Mouse (Mus musculus) liver, postnatal 0 days (tissue): Measurements from ENCODE around the gene Creb3l2. TPM values are rescaled to one million over a fixed set of nuclear protein-coding genes. Genes with fewer than 3 reads are reported as not detected.

Experiments
- ATAC-seq: fragments of 200-750 bp; cut with Nextera tagmentation; 2 replicates; pipeline ENCODE4 v1.8.0; 2017; ENCODE audit warnings: mild to moderate bottlenecking, moderate library complexity
- DNase-seq: peaks from one replicate; pipeline ENCODE4 v3.0.0-alpha.2; 2016
- H3K27ac ChIP-seq: fragments of 300-500 bp; sonication (generic); 2 replicates; pipeline ENCODE4 v1.5.1; 2014; ENCODE audit warnings: antibody characterized with exemption, moderate library complexity, mild to moderate bottlenecking, low read depth
- H3K27me3 ChIP-seq: fragments of 300-500 bp; sonication (generic); 2 replicates; pipeline ENCODE4 v1.6.1; 2014; ENCODE audit warnings: low read length, control low read depth, mixed read lengths; ENCODE audit not compliant: insufficient read depth
- H3K36me3 ChIP-seq: fragments of 300-500 bp; sonication (generic); replicated peaks from 2 replicates; pipeline ENCODE4 v1.6.1; 2014; ENCODE audit warnings: mild to moderate bottlenecking, control low read depth, low read length, moderate library complexity, mixed read lengths; ENCODE audit not compliant: insufficient read depth
- H3K4me1 ChIP-seq: fragments of 300-500 bp; sonication (generic); 2 replicates; pipeline ENCODE4 v1.6.1; 2014; ENCODE audit warnings: antibody characterized with exemption, mild to moderate bottlenecking, control low read depth; ENCODE audit not compliant: insufficient read depth
- H3K4me2 ChIP-seq: fragments of 300-500 bp; sonication (generic); 2 replicates; pipeline ENCODE4 v1.6.1; 2014; ENCODE audit warnings: low read depth, mild to moderate bottlenecking, low read length, moderate library complexity, mixed read lengths
- H3K4me3 ChIP-seq: fragments of 300-500 bp; sonication (generic); 2 replicates; pipeline ENCODE4 v1.5.1; 2014; ENCODE audit warnings: low read depth, low read length
- H3K9ac ChIP-seq: fragments of 300-500 bp; sonication (generic); replicated peaks from 2 replicates; pipeline ENCODE4 v1.6.1; 2014; ENCODE audit warnings: mild to moderate bottlenecking, moderate library complexity
- H3K9me3 ChIP-seq: fragments of 300-500 bp; sonication (generic); 2 replicates; pipeline ENCODE4 v1.6.1; 2016; ENCODE audit warnings: mild to moderate bottlenecking, control low read depth, low read length, mixed read lengths
- CTCF ChIP-seq: sonication (generic); IDR thresholded peaks from 2 replicates; pipeline ENCODE4 v1.5.1; 2016; ENCODE audit warnings: antibody characterized with exemption, low read depth
- EP300 ChIP-seq: IDR thresholded peaks from 2 replicates; pipeline ENCODE4 v1.6.1; 2016; ENCODE audit warnings: antibody characterized with exemption, low read depth, mild to moderate bottlenecking
- WGBS: fragments of 180-500 bp; shearing (Covaris S2); extraction: QIAGEN DNeasy Blood & Tissue Kit; methylation state at CpG from one replicate; pipeline ENCODE4 v1.1.7; 2014; ENCODE audit not compliant: insufficient replicate concordance; 5-methylcytosine and 5-hydroxymethylcytosine counted together
- polyA plus RNA-seq: library from polyadenylated mRNA; unstranded; fragments of >200 nt; fragmentation: Nextera tagmentation; extraction: Ambion mirVana; gene quantifications from 2 replicates; pipeline ENCODE4 v1.2.1, GENCODE M21; 2015

The Creb3l2 gene
- polyA plus RNA-seq, 1 experiment from 2014 or later = 2.1 TPM

- WGBS = 50% methylated on average over 8 of the region's 8 CpGs
- Histone ChIP-seq H3K27ac (no peak overlapping the region), H3K9ac (no peak overlapping the region), H3K4me3 (no peak overlapping the region), H3K36me3 (no peaks in the 10 kb centered on the region), H3K9me3 (no peaks in the 10 kb centered on the region), H3K4me2 (no peak overlapping the region), H3K4me1 (peaks cover 2% of the 10 kb centered on the region; the same call in 1 of the 2 replicates), H3K27me3 (peaks cover 40% of the 10 kb centered on the region)
- TF ChIP-seq EP300 (no peak), CTCF (no peak)
- ATAC-seq (no peak), DNase-seq (no peak)
Observed at GRCm38 (mm10) chr6:37297744-37298482, 144.0 kb downstream of the Creb3l2 start.

GRCm38 (mm10) chr6:37292068-37292467 is 149.9 kb downstream of the Creb3l2 start:
- no peak overlapping the region for H3K4me3 ChIP-seq
- H3K36me3 ChIP-seq = no peaks in the 10 kb centered on the region
- DNase-seq (no peak), ATAC-seq (no peak)
- H3K4me1 ChIP-seq = no peaks in the 10 kb centered on the region
- TF ChIP-seq CTCF (no peak), EP300 (no peak)
- H3K9ac ChIP-seq = no peak overlapping the region
- WGBS = 81% methylated on average over 2 of the region's 2 CpGs
- H3K9me3 ChIP-seq = no peaks in the 10 kb centered on the region
- no peak overlapping the region for H3K27ac ChIP-seq
- no peak overlapping the region for H3K4me2 ChIP-seq
- no peaks in the 10 kb centered on the region for H3K27me3 ChIP-seq

DNA sequence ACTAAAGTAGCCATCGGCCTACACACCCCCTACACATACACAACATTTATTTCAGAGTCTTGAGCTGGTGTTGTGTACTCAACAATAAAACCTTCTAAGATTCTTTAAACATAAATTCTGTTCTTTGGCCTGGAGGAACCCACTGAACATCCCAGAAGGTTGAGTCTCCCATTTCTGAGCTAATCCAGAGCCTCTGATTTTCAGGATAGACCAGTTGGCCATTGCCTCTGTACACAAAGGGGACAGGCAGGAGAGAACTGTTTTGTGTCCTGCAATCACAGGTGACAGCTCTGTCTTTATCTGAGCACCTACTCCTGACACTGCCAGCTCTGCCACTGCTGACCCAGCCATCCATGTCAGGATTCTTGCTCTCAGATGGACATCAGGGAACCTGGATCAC is 150.8 kb downstream of the Creb3l2 start:
- Histone ChIP-seq H3K36me3 (no peaks in the 10 kb centered on the region), H3K4me3 (no peak overlapping the region), H3K9ac (no peak overlapping the region), H3K27me3 (no peaks in the 10 kb centered on the region), H3K4me2 (no peak overlapping the region), H3K4me1 (no peaks in the 10 kb centered on the region), H3K9me3 (no peaks in the 10 kb centered on the region), H3K27ac (no peak overlapping the region)
- ATAC-seq (no peak), DNase-seq (no peak)
- 80% methylated on average over 1 of the region's 1 CpGs for WGBS
- TF ChIP-seq CTCF = no peak

DNA sequence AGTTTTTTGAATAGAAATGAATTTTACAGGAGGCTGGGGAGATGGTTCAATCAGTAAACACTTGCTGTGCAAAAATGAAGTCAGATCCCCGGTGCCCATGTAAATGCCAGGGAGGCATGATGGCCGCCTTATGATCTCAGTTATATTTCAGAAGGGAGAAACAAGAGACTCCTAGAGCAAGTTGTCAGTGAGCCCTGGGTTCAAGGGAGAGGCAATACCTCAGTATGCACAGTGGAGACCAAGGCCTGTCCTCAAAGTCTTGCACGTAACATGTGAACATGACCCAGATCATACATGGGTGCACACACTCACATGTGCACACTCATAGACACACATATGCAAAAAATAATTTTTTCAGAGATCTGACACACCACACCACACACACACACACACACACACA is 151.3 kb downstream of the Creb3l2 start:
- DNase-seq (no peak), ATAC-seq (no peak)
- H3K4me1 ChIP-seq = no peaks in the 10 kb centered on the region
- H3K4me2 ChIP-seq = no peak overlapping the region
- H3K9me3 ChIP-seq = no peaks in the 10 kb centered on the region
- no peaks in the 10 kb centered on the region for H3K27me3 ChIP-seq
- TF ChIP-seq CTCF (no peak), EP300 (no peak)
- no peak overlapping the region for H3K27ac ChIP-seq
- H3K9ac ChIP-seq = no peak overlapping the region
- no peaks in the 10 kb centered on the region for H3K36me3 ChIP-seq
- 84% methylated on average over 3 of the region's 3 CpGs for WGBS
- H3K4me3 ChIP-seq = no peak overlapping the region

- ATAC-seq (no peak), DNase-seq (no peak)
- no peaks in the 10 kb centered on the region for H3K9me3 ChIP-seq
- no peak for TF ChIP-seq EP300
- no peak for TF ChIP-seq CTCF
- H3K9ac ChIP-seq = no peak overlapping the region
- 74% methylated on average over 4 of the region's 4 CpGs for WGBS
- H3K4me1 ChIP-seq = no peaks in the 10 kb centered on the region
- H3K4me3 ChIP-seq = no peak overlapping the region
- no peaks in the 10 kb centered on the region for H3K36me3 ChIP-seq
- no peak overlapping the region for H3K4me2 ChIP-seq
- no peaks in the 10 kb centered on the region for H3K27me3 ChIP-seq
- H3K27ac ChIP-seq = no peak overlapping the region
Observed at GRCm38 (mm10) chr6:37286134-37286533, 155.8 kb downstream of the Creb3l2 start.

- H3K27me3 ChIP-seq = no peaks in the 10 kb centered on the region
- 65% methylated on average over 9 of the region's 9 CpGs for WGBS
- H3K36me3 ChIP-seq = no peaks in the 10 kb centered on the region
- ATAC-seq = no peak
- no peak overlapping the region for H3K9ac ChIP-seq
- no peak for TF ChIP-seq EP300
- TF ChIP-seq CTCF = no peak
- H3K4me2 ChIP-seq = no peak overlapping the region
- no peak overlapping the region for H3K4me3 ChIP-seq
- H3K9me3 ChIP-seq = no peaks in the 10 kb centered on the region
- no peak overlapping the region for H3K27ac ChIP-seq
- H3K4me1 ChIP-seq = no peaks in the 10 kb centered on the region
- DNase-seq = no peak
Observed at GRCm38 (mm10) chr6:37284879-37285278, 157.1 kb downstream of the Creb3l2 start.

- no peak overlapping the region for H3K4me3 ChIP-seq
- WGBS = 38% methylated on average over 2 of the region's 2 CpGs
- DNase-seq = no peak
- H3K27me3 ChIP-seq = no peaks in the 10 kb centered on the region
- H3K9me3 ChIP-seq = no peaks in the 10 kb centered on the region
- no peak overlapping the region for H3K27ac ChIP-seq
- ATAC-seq = no peak
- H3K4me2 ChIP-seq = no peak overlapping the region
- no peaks in the 10 kb centered on the region for H3K36me3 ChIP-seq
- H3K4me1 ChIP-seq = no peaks in the 10 kb centered on the region
- H3K9ac ChIP-seq = no peak overlapping the region
- TF ChIP-seq CTCF (no peak), EP300 (no peak)
Observed at GRCm38 (mm10) chr6:37283336-37283735, 158.6 kb downstream of the Creb3l2 start.
